Comparison of ENCODE assay signal across 28 mouse cellular contexts in the genomic region with DNA sequence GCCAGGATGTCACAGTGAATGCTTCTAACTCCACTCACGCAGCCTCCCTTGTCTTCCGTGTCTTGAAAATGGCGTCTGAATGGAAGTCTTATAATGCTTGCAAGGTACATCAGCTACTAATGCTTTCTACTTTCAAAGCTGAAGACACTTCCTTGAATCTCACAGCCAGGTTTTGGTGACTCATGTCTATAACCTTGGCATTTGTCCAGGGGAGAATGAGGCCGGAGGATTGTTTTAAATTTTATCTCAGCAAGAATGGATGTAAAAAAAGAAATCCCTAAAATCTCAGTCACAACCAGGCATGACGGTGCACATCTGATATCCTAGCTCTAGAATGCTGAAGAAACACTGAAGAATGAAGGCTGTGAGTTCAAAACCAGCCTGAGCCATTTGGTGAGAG.
"Had no signal": no experiment of that assay in that cellular context is flagged by ENCODE, and none has a peak within 500 bp of the region (broad histone marks: within the 10 kb centered on the region; RNA-seq: fewer than 3 reads in every experiment).

No protein-coding gene starts in this region.

- H3K4me2 ChIP-seq: heart, embryonic 11.5 days; heart, embryonic 13.5 days; heart, embryonic 15.5 days; hindbrain, embryonic 12.5 days; hindbrain, embryonic 15.5 days; limb, embryonic 12.5 days; liver, embryonic 11.5 days; liver, embryonic 13.5 days; liver, embryonic 15.5 days had no signal

- H3K9me3 ChIP-seq: heart, embryonic 13.5 days; heart, embryonic 15.5 days; hindbrain, embryonic 10.5 days; hindbrain, embryonic 12.5 days; hindbrain, embryonic 15.5 days; limb, embryonic 10.5 days; limb, embryonic 12.5 days; liver, embryonic 13.5 days; liver, embryonic 15.5 days had no signal

- H3K27ac ChIP-seq: gastrocnemius, adult 2 months; heart, adult 2 months; heart, embryonic 13.5 days; heart, embryonic 15.5 days; hindbrain, embryonic 10.5 days; hindbrain, embryonic 12.5 days; hindbrain, embryonic 15.5 days; hindbrain, postnatal 0 days; layer of hippocampus, adult 2 months; left cerebral cortex, adult 2 months; limb, embryonic 10.5 days; limb, embryonic 12.5 days; liver, embryonic 13.5 days; liver, embryonic 15.5 days had no signal

- DNase-seq: gastrocnemius, adult 2 months; gastrocnemius, postnatal 10 days; gastrocnemius, postnatal 25 days; heart, adult 2 months; heart, postnatal 14 days; heart, postnatal 4 days; kidney, adult 18-20 months; kidney, adult 8-10 months; kidney, postnatal 10 days; kidney, postnatal 25 days; kidney, postnatal 4 days; liver; liver, embryonic 13.5 days; liver, postnatal 0 days had no signal

- ATAC-seq: hindbrain, postnatal 0 days; intestine, postnatal 0 days; liver, postnatal 0 days had no signal

- H3K4me1 ChIP-seq: heart, embryonic 15.5 days; hindbrain, embryonic 12.5 days; hindbrain, embryonic 15.5 days; liver, embryonic 13.5 days; liver, embryonic 15.5 days had no signal

- H3K9ac ChIP-seq: heart, embryonic 13.5 days; heart, embryonic 15.5 days; hindbrain, embryonic 12.5 days; hindbrain, embryonic 15.5 days; limb, embryonic 12.5 days; liver, embryonic 13.5 days; liver, embryonic 15.5 days; liver, postnatal 0 days had no signal

- H3K27me3 ChIP-seq: heart, embryonic 13.5 days; heart, embryonic 15.5 days; hindbrain, embryonic 12.5 days; hindbrain, embryonic 15.5 days; limb, embryonic 12.5 days; liver, embryonic 13.5 days; liver, embryonic 15.5 days had no signal

- H3K36me3 ChIP-seq: heart, embryonic 13.5 days; heart, embryonic 15.5 days; hindbrain, embryonic 10.5 days; hindbrain, embryonic 12.5 days; hindbrain, embryonic 15.5 days; limb, embryonic 10.5 days; limb, embryonic 12.5 days; liver, embryonic 13.5 days; liver, embryonic 15.5 days had no signal

- H3K4me3 ChIP-seq: gastrocnemius, adult 2 months; heart, adult 2 months; heart, embryonic 13.5 days; heart, embryonic 15.5 days; hindbrain, embryonic 10.5 days; hindbrain, embryonic 12.5 days; hindbrain, embryonic 15.5 days; layer of hippocampus, adult 2 months; left cerebral cortex, adult 2 months; limb, embryonic 10.5 days; limb, embryonic 12.5 days; liver, embryonic 13.5 days; liver, embryonic 15.5 days had no signal
